Mouse (Mus musculus) yolk sac, embryonic 10.5 days (tissue): ENCODE measurements around the gene Prdx1.
"Not testable (repeated sequence)": the region's sequence is repeated elsewhere in the genome, so short reads cannot be mapped to it uniquely, and the experiment has no call there.

Experiments
- DNase-seq: peaks from one replicate; pipeline ENCODE4 v3.0.0-alpha.2; 2017; ENCODE audit warnings: low spot score

Prdx1 gene

GRCm38 (mm10) chr4:116679141-116679540 lies 6.2 kb upstream of the Prdx1 start:
- DNase-seq: no peak

GRCm38 (mm10) chr4:116680521-116680920 lies 4.8 kb upstream of the Prdx1 start:
- DNase-seq: not testable (repeated sequence)

GRCm38 (mm10) chr4:116683957-116684356 lies 1.4 kb upstream of the Prdx1 start:
- DNase-seq: no peak

GRCm38 (mm10) chr4:116684665-116685064 lies 679 bp upstream of the Prdx1 start:
- DNase-seq: no peak

DNA sequence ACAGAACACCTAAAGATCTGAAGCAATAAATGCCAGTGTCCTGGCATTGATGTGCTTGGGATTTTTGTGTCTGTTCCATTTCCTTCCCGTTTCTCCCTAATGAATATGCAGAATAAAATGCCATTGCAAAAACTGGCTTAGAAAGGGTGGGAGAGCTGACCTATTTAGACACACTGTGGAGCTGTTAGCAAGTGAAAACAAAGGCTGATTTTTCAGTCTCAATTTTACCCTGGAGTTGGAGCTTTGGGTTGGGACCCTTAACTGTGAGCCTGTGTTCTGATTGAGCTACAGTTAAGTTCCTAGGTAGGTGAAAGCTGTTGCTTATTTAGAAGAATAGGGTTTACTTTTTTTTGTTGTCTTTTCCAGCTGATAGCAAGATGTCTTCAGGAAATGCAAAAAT lies 1.7 kb downstream of the Prdx1 start:
- no peak for DNase-seq

DNA sequence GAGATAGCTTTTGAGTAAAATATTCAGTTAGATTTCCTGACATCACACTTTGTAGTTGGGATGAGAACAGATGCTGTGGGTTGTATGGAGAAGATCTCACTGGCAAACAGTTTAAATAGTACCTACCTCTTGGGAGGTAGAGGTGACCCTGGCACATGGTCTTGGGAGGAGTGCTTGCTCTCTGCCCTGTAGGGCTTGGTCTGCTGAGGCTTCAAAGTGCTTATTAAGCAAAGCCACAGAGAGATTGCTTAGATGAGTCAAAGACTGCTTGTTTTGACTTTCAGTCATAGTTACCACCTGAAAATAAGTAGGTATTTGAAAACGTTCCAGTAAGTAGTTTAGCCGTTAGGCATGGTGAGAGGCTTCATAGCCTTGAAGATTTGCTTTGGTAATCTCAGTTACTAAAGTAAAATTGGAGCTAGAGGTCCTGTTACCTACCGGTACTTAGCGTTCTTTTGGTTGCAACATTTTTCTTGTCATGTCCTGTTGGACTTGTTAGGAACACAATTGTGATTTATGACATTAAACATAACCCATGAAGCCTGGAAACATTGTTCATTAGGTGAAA lies 4.0 kb downstream of the Prdx1 start:
- DNase-seq: no peak

DNA sequence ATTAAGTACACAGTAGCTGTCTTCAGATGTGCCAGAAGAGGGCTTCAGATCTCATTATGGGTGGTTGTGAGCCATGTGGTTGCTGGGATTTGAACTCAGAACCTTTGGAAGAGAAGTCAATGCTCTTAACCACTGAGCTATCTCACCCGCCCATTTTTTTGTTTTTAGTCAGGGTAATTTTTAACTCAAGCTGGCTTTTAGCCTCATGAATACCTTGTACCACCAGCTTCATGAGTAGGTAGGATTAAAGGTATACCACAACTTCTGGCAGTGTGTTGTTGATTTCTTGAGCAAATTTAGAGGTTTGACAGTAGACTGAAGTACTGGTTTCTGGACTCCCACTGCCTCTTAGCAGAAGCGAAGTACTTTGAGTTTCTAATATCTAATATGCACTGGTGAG lies 6.8 kb downstream of the Prdx1 start:
- no peak for DNase-seq

- DNase-seq: no peak
These were observed 8.4 kb downstream of the Prdx1 start for GRCm38 (mm10) chr4:116693785-116694184.

DNA sequence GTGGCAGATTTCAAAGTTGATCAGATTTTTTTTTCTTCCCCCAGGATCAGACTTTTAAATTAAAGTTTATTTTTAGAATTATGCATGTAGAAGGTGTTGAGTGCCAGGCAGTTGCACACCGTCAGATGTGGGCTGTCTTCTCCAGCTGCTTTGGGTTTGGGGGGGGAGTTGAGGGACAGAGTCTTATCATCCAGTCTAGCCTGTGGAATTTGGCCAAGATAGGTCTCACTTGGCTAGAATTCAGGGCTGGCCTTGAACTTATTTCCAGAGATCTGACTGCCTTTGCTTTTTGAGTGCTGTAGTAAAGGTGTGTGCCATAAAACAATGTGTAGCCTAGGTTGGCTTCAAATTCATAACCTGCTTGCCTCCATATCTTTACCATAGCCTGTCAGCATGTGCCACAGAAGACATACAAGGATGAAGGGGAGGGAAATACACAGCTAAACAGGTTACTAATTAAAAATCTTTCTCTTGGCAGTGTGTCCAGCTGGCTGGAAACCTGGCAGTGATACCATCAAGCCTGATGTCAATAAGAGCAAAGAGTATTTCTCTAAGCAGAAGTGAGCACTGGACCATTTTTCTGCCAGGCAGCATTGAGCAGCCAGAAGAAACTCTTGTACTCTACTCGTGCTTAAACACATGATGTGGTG lies 13.5 kb downstream of the Prdx1 start:
- no peak for DNase-seq

DNA sequence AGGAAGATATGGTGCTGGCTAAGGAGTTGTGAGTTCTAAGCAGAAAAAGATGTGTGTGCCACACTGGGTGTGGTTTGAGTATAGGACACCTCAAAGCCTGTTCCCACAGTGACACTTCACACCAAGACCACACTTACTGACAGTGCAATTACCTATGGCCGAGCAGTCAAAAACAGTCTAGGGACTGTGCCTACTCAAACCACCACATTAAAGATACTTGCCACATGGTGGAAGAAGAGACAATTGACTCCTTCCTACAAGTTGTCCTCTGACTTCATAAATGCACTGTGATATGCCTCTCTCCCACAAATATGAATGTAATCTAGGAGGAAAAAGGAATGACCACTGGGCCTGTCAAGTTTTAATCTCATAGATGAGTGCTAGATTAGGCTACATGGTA lies 15.6 kb downstream of the Prdx1 start:
- DNase-seq: no peak

DNA sequence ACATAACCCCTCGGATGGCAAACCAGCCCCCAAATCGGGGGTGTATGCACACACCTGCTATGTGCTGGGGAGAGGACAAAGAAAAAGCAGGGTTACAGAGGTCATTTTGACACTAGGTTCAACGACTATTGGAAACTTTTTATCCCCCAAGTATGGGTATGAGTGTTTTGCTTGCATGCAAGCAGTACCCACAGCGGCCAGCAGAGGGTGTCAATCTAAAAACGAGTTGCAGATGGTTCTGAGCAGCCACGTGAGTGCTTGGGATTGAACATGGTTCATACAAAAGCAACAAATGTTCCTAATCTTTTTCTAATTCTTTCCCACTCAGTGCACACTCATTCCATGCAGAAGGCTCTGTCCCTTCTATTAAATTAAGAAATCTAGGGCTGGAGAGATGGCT lies 18.5 kb downstream of the Prdx1 start:
- peak; percentile 49 for DNase-seq

GRCm38 (mm10) chr4:116707666-116708065 lies 22.3 kb downstream of the Prdx1 start:
- no peak for DNase-seq

- peak; percentile 93 for DNase-seq
These were observed 22.9 kb downstream of the Prdx1 start, which contains the start of the genes Mmachc and Ccdc163 for GRCm38 (mm10) chr4:116708201-116708764. TSS of gene Mmachc (minus strand) at chr4:116708406. TSS of gene Ccdc163 (plus strand) at chr4:116708509.

DNA sequence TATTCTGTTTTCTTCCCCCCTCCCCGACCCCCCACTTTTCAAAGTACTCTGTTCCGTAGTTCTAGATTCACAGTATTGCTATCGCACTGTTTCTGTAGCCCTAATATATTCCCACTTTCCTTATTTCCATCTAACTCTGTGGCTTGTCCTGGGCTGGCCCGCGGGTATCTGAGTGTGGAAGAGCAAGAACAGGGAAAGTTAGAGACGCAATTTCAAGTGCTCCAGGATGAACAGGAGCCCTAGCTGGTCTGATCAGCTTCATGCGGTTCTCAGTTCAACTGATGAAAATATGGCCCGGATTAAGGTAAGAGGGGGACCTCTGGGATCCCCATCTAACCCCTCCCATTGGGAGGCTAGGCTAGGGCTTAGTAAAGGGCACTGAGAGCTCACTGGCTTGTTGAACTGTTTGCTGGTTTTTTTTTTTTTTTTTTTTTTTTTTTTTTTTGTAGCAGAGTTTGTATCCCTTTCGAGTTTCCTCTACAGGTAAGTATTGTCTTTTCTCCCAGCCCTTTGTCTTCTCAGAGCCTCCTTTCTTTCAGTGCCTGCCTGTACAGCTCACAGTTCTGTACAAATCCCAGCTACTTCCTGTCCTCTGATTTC lies 23.5 kb downstream of the Prdx1 start:
- no peak for DNase-seq

GRCm38 (mm10) chr4:116710154-116710553 lies 24.8 kb downstream of the Prdx1 start:
- no peak for DNase-seq

DNA sequence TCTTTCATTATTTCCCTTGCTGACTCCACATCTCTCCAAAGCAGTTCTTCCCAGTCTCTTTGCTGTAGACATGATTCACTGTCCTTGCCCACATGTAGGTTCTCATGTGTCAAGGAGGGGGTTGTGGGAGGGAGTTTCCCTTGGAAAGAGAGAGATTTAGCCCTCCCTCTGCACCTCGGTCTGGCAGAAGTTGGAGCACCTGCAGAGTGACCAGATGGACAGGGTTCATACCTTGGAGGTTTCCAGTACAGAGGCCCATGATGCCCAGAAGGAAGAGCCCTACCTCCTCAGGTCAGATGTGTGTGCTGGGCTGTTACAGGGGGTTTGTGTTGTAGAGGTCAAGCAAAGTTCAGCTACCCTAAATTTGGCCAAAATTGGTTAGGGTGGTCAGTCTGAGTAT lies 27.2 kb downstream of the Prdx1 start:
- DNase-seq: no peak

DNA sequence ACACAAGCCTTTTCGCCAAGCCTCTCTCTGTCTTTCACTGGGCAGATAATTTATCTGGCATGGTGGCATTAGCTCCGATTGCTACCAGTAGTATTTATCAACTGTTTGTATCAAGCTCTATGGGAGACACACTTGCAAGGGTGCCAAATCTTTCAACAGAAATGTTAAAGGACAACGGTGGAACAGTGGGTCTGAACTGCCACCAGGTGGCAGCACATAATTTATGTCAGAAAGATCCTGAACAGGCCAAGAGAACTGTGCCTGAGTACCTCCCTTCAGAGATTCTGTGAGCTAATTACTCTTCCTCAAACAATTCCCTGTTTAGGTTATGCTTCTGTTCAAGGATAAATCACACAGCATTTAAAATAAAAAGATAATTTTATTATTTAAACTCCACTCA lies 34.1 kb downstream of the Prdx1 start:
- peak; percentile 31 for DNase-seq

DNA sequence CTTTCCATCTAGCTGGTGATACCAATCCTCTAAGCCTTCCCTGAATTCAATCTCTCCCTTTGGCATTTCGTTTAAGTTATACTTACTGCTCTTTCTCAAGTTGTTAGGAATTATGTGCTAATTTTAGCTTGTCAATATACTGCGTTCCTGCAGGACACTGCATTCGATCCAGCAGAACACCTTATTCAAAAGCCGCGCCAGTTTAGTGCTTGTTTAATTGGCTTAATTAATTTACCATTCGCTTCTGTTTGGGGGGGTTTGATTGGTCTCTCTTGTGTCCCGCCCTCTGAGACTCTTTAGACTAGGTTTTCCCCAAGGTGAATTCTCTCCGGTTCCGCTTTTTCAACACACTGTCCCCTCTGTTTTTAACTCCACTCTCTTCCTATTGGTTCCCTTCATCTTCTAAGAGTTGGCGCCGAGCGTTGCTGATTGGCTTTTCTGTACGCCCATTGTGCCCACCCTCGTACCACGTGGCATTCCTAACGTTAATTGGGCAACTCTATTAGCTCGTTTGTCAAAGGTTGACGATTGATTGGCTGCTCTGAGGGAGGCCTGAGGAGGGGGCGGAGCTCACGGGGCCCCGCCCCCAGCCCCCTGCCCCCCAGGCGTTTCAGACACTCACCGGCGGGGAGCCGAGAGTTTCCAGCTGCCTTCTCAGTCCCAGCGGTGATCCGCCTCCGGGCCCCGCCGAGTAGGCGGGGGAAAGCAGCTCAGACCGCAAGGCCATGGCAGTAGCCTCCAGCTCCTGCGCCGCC lies 35.2 kb downstream of the Prdx1 start, which contains the start of gene Tesk2:
TSS of gene Tesk2 (plus strand) at position 606 of the 755 bp plus-strand sequence.
- DNase-seq: peak; percentile 97

DNA sequence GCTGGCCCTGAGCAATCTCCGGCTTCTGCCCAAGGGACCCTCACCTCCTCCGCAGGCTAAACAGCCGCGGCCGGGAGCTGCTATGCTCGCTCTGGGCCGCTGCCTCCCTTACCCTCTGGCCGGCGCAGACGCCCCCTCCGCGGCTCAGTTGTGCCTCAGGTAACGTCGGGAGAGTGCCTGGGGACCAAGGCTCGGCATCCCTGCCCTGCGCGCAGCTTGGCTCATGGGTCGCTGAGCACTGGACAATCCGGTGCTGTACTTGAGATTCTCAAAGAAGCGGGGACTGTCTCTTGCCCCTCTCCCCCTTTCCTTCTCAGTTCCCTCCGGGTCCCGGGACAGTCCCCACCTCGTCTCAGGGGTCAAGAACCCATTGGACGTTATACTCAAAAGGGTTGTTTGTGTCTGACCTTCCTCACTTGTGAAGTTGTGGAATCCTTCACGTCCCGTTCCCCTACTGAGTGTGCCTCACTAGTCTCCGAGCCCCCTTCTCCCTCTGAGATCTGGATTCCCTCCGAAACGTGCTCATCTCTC lies 35.8 kb downstream of the Prdx1 start:
- no peak for DNase-seq

DNA sequence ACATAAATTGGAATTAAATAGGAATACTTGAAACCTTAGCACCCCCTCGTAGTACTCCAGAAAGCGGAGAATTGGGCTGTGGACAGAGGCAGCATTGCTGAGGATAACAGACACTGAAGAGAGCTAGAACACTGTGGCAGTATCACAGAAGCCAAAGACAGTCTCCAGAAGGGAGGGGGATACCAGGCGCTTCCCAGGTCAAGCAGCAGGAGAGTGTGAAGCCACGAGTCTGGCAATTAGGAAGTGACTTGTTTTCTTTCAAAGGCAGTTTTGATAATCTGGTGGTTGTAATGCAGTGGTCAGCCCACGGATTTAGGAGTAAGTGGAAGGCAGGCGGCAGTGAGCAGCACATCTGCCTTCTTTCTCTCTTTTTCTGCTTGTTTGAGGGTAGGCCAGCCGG lies 36.9 kb downstream of the Prdx1 start:
- no peak for DNase-seq

DNA sequence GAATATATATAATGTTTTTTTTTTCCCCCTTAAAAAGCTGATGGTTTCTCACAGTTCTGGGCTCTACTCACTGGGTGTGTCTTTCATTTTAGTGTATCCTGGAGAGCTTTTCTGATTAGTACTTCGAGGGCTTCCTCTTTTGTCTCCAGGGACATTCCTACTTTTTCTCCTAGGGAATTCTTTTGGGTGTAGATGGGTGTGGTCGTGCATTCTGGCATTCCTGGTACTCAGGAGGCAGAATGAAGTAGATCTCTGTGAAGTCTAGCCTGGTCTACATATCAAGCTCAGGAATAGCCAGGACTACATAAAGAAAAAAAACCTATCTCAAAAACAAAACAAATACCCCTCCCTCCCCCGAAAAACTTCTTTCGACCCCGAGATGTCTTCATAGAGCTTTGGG lies 40.1 kb downstream of the Prdx1 start:
- DNase-seq: no peak

GRCm38 (mm10) chr4:116727401-116727800 lies 42.1 kb downstream of the Prdx1 start:
- no peak for DNase-seq
